Mouse (Mus musculus) spleen, postnatal 4 days (tissue): ENCODE results near the gene Chpf2.
"Not testable (repeated sequence)": the region's sequence is repeated elsewhere in the genome, so short reads cannot be mapped to it uniquely, and the experiment has no call there.

Experiments used
- DNase-seq, 2 experiments: peaks; one replicate each; pipeline ENCODE4 v3.0.0; 2022; ENCODE audit warnings: low spot score in 2 of 2

The Chpf2 gene

DNA sequence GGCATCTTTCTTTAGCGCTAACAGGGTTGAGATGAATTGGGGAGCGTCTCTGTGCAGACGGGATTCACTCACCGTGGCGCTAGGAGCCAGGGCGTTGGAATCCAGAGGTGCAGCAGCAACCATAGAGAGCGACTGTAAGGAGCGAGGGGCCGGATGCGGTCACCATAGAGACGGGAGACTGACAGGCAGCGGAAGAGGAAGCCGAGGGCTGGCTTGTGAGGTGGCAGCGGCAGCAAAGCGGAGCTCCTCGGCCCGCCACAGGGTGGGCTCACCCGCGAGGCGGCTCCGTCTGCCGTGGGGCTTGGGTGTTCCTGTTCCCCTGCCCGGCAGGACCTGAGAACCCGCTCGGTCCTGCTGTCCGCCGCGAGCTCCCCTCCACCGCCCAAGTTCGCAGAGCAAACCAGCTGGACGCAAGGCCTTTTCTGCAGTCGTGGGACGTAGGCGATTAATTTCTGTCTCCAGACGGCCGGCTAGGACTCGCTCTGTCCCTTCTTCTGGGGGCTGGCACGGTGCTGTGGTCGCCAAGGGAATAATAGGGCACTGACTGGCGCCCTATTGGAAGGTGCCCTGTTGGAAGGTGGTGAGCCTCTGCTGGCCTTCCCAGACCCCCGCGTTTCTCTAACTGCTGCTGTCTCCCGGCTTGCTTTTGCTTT lies at the start of gene Chpf2:
Chpf2 (plus strand) TSS at position 195 of the 653 bp plus-strand sequence.
- peak; percentile 78 to 87 for DNase-seq

DNA sequence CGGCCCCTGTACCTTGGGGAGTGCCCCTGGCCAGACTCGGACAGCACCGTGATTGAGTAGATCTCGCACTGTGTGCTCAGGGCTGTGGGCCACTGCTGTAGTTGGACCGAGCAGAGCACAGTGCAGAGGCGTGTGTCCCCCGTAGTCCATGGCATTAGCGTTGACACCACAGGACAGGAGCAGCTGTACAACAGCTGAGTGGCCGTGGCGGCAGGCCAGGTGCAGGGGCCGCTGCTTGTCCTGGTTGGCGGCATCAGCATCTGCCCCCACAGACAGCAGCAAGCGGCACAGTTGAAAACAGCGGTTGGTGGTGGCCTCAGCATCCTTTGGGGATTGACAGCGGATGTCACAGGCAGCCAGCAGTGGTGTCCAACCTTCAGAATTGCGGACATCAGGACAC lies 48.9 kb upstream of the Chpf2 start:
- no peak for DNase-seq

DNA sequence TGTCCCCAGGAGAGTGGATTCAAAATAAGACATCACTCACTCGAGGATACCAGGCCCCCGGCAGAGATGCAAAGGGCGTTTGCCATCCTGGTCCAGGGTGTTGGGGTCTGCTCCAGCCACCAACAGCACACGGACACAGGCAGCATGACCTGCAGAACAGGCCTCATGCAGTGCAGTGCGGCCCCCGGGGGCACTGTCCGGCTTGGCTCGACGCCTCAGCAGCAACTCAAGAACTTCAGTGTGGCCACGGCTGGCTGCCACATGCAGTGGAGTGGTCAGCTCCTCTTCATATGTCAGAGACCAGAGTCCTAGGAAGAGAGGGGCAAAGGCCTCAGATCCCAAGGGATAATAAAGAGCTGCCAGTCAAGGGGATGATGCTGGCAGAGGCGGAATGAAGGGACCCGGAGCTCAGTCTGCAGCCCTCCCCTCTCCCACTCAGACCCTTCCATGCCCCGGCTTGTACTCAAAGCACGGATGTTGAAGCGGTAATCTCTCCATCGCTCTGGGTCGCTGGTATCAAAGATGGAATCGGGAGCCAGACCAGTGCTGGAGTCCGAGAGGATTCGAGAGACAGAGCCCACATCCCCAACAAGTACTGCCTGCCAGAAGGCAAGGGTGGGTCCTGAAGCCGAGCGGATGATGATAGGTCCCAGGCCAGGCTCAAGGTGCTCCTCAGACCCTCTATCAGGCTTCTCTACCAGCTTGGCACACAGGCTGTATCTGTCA lies 46.8 kb upstream of the Chpf2 start:
- no peak for DNase-seq

DNA sequence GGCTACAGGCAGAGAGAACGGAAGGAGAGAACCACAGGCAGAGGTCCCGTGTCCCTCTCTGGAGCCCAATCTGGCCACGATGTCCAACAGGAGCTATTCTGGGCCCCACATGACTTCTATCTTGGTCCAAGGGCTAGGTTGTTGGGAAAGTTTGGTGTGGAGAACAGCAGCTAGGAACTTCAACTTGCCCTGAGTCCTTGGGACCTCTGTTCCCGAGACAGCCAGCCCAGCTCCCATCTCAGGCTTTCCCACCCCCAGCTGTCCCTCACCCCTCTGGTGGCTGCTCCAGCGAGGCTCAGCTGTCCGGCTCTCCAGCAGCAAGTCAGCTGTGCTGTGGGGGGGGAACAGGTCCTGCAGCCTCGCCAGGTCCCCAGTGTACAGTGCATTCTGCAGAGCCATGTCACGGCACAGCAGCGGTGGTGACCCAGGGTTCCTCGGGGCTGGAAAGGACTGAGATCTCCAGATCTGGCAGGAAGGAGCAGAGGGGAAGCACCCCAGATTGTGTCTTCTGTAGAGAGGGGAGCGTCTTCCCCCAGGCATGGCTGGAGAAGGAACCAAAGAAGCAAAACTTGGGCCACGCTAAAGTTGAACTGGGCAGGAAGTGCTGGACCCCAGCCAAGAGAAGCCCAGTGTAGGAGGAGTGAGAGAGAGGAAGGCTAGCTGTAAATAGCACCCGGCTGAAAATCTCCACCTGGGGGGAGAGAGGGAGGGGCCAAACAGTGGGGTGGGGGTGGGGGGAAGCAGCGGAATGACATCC lies 46.0 kb upstream of the Chpf2 start, which contains the start of gene Asb10:
Asb10 (minus strand) TSS at position 592 of the 757 bp plus-strand sequence.
- no peak for DNase-seq

DNA sequence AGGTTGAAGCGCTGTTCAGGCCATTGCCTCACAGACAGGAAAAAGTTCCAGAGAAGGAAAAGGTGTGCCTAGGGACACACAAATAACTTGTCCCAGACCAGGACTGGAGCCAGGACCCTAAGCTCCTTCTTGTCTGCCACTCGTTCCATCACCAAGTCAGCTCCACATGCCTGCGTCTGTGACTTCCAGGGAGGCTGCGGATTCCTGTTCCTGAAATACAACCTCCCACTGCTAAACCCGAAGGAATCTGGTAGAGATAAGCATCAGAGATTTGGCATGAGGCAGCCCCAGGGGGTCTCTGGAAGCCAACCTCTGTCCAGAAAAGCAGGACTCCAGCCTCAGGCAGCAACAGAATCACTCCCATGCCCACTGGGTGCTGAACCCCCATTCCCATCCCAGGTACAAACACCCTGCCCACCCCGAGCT lies 45.4 kb upstream of the Chpf2 start:
- no peak for DNase-seq

DNA sequence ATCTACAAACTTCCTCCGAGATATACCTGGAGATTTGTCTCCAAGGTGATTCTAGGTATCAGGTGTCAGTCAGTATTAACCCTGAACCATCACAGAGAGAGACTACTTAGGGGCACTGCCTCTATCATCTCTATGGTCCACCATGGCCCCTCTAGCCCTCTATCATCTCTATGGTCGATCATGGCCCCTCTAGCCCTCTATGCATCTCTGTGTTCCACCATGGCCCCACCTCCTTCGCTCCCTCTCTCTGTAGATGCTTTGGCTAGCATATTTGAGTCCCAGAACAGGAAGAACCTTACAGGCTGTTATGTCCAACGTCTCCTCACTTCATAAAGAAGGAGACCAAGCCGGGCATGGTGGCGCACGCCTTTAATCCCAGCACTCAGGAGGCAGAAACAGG lies 43.9 kb upstream of the Chpf2 start:
- DNase-seq: no peak

DNA sequence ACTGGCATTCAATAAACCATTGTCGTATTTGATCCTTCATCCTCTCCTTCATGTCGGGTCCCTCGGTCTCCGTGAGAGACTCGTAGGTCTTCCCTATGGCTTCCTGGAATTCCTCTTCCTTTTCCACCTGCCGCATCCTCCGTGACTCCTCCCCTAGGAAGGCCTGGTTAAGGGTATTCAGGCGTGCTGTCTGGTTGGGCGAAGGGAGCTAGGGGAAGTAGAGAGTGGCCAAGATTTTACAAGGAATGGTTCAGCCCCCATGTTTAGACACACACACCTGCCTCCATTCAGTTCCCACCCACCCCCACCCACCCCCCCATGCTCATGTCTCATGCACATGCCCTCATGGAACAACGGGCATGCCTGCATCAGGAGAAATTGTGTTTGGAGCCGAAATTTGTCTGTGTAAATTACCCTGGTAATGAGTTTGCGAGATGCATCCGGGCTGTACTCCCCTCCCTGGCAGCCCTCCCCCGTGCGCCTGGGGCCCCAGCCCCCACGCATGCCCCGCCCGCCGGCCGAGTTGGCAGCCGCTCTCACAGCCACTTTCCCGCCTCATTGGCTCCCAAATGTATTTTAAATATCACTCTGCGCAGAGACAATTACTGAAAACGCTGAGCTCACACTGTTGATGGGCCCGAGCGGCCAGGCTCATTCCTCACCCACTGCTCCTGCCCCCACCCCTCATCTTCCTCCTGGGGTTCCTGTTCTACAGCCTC lies 35.8 kb upstream of the Chpf2 start:
- DNase-seq: no peak

DNA sequence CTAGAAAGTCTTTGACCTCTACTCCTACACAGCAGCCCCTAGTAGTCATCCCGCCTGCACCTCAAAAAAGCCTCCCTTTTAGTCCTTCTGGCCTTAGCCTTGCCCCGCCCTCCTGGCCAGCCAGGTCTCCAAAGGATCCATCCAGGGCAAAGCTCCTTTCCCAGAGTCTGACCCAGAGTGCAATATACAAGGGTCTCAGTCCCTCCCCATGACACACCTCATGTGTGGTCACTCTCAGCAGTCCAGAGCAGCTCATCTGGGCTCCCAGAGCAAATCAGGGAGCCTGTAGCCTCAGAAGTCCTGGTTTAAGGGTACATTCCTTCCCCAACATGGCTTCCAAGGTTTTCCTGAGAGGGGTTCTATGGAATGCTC lies 35.2 kb upstream of the Chpf2 start:
- DNase-seq: no peak

DNA sequence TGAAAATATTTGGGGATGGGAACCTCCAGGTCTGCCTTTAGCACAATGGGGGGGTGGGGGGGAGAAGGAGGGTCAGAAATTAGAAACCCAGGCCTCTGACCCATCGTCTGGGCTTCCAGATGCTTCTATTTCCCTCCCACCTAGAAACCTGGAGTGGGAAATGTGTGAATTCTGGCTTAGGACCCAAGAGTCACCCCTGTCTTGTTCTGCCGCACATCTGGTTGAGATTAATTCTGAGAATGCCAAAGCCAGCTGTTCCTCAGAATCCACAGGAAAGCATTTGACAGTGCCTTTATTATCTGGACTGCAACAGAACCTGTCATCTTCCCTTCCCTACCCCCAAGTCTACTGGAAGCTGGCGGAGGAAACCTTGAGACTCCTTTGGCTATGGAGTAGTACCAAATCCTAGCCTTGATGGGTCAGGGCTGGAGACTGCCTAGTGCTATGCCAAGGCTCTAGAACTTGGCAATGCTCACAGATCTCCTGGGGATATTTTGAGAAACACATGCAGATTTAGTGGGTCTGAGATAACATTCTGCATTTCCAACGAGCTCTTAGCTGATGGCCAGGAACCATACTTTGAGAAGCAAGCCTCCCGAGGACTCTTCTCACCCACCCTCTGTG lies 32.8 kb upstream of the Chpf2 start:
- DNase-seq: no peak

DNA sequence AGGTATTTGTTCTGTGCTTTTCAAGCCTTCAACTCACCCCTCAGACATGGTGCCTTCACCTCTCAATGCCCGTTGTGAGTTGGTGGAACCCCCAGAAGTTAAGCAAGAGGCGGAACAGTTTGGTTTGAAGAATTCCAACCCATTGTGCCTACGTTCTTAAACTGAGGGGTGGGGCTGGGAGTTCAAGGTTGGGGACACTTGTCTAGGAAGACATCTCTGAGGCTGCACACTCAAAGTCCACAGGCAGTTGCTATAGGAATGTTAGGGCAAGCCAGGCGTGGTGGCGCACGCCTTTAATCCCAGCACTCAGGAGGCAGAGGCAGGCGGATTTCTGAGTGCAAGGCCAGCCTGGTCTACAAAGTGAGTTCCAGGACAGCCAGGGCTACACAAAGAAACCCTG lies 31.2 kb upstream of the Chpf2 start:
- DNase-seq: not testable (repeated sequence)

DNA sequence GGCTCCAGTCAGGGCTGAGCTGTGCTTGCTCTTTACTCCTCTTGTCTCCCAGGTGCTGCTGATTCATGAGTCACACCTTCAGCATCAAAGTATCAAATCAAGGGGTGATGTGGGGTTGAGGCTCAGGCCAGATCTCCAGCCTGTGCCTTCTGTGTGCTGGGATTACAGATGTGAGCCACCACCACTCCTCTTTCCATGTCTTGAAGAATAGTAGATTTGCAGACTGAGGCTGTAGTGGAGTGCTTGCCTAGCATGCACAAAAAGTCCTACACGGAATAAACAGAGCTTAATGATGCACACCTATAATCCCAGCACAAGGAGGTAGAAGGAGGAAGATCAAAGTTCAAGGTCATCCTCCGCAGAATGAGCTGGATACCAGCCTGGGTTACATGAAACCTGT lies 29.8 kb upstream of the Chpf2 start, which contains the start of gene 4931409K22Rik:
4931409K22Rik (minus strand) TSS at position 101 of the 400 bp plus-strand sequence.
- no peak for DNase-seq

DNA sequence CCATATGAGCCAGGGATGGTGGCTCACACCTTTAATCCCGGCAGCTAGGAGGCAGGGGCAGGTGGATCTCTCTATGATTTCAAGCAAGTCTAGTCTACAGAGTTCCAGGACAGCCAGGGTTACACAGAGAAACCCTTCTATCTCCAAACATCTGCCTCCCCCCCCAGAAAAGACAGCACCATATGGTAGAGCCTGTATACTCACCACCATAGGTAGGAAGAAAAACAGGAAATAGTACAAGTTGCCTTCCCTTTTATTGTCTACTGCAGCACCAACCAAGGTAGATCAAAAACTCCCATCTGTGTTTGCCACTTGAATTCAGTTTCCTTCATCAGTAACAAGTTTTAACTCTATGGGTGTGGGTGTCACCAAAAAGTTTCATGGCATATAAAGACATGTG lies 10.6 kb upstream of the Chpf2 start:
- no peak for DNase-seq

DNA sequence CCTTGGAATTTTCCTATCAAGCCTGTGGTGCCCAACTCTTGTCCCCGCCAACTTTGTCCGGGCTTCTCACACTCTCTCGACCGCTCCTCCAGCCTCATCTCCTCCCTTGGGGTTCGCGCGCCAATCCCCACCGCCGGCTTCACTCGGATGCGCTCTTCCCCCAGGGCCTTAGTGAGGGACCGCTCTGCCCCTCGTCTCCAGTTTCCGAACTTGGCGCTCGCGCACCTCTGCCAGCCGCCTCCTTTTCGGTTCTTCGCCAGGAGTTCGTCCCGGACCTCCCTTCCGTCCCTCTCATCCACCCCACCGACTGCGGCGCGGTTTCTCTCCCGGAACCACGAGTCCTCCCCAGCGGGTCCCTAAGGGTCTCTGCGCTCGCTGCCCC lies 9.7 kb upstream of the Chpf2 start:
- DNase-seq: peak in 1 of 2 experiments; percentile 81

DNA sequence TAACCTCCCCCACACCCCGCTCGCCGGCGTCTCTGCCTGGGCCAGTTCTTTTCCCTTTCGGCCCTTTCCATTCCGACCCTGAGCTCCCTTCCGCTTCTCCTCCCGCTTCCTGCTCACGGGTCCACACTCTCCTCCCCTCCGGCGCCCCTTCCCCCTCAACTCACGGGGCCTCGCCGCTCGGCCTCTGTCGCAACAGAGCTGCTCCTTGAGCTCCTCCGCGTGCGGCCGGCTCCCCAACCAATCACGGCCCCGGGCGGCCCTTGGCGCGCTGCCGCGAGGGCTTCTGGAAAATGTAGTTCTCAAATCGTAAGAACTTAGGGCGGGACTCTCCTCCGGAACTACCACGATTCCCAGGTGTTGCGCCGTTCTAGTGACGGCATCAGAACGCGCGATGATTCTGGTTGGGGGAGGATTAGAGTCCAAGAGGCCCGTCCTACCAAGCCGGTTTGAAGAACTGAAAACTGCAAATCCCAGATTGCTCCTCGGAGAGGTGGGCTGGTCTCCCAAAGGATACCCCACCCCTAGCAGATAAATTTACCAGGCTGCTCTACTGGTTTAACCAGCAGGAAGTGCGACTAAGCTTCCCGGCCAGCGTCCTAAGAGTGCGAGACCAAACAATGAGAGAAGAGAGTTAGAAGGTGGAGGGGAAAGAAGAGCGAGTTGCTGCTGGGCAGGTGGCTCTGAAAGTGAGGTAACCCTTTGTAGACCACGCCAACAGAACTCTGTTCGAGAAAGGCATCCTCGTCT lies 9.2 kb upstream of the Chpf2 start, which contains the start of gene Abcf2:
Abcf2 (minus strand) TSS at position 285 of the 747 bp plus-strand sequence.
- peak; percentile 97 to 99 for DNase-seq

DNA sequence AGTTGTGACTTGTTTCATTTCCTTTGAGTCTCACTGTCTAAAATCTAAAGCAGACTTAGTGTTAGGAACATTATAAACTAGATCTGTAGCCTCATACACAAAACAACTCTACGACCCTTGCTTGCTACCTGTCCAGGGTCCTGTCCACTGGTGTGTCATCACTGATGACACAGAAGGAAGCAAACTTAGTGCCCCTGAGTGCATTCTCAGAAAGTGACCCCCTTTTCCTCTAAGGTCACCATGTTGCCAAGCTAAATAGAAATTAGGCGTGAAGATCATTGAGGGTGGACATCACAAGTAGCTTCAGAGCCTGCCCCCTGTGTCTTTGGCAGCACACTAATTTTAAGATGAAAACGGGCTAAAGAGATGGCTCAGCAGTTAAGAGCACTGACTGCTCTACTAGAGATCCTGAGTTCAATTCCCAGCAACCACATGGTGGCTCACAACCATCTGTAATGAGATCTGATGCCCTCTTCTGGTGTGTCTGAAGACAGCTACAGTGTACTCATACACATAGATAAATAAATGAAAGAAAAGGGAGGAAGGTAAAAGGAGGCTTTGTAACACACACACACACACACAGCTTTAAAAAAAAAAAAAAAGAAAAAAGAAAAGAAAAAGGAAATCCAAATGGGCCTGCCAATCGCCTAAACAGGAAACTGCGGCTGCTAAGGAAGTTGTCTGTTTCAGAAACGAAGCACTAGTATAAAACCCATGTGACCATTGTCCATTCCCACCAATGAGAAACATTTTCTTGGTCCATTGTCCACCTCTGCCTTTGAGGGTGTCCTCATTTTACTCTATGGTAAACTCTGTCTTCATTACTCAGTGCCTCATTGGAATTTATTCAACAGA lies 8.2 kb upstream of the Chpf2 start:
- no peak for DNase-seq

DNA sequence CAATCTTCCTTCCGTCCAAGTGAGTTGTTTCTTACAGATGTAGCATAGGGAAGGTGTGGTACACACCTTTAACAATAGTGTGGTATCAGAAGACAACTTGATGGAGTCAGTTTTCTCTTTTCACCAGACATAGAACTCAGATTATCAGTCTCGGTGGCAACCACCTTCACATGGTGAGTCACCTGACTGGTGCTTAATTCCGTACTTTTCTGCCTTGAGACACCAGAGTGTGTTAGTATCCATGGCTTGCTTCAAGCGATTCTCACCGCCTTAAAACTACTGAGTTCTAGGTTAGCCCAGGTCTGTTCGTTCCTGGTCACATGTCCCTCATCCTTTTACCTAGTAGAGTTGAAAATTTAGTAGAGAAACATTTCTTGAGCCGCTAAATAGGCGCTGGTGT lies 435 bp upstream of the Chpf2 start:
- DNase-seq: no peak

DNA sequence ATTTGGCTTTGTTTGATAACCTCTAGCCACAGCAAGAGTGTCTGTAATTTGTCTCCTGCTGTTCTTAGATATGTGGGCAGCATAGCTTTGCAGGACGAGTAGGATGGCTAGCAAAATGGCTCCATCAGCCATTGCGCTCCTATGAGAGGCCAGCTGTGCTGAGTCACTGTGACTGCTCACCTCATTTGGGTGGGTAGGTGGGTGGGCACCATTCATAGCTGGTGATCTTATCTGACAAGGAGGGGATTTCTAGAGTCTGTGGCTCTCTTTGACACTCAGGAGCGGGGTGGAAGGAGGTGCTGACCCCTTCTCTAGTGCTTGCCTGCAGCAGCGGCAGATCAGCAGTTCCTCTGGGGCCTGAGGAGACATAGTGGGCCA lies 648 bp downstream of the Chpf2 start:
- no peak for DNase-seq

DNA sequence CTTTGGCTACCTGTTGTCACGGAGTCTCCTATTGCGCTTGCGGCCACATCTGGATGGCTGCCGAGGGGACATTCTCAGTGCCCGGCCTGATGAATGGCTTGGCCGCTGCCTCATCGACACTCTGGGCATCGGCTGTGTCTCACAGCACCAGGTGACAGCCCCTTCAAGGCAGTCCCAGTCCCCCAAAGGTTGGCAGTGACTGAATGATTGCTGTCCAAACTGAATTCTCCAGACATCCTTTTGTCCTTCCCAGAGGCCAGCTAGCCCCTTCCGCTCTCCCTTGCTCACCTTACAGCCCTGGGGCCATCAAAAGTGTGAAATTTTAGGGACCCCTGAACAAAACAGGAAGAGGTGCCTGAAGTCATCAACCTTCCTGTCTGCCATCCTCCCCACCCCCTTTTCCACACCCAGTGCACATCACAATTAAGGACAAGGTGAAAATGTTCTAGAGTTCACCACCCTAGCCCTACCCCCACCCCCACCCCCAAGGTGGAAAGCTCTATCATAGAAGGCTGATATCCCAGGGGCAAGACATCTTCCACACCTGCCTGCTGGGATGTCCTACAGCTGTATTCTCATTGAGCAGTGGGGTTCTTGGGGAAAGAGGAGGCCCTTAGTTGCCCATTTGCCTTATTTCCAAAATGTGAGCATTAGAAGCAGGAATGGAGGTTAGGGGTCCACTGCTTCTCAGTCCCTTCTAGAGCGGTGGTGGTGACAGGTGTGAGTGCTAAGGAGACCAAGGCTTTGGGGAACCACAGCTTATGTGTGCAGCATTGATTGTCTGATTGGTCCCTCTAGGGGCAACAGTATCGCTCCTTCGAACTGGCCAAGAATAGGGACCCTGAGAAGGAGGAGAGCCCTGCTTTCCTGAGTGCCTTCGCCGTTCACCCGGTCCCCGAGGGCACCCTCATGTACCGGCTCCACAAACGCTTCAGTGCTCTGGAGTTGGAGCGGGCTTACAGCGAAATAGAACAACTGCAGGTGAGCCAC lies 3.3 kb downstream of the Chpf2 start:
- no peak for DNase-seq
